Mouse (Mus musculus): ENCODE data around the gene Camk1g. TPM values are rescaled to one million over a fixed set of nuclear protein-coding genes. Genes with fewer than 3 reads are reported as not detected.

Gene Camk1g
- 15.0 and 17.4 TPM in 2 replicates for polyA plus RNA-seq (2014; fragmentation: Nextera tagmentation; extraction: Ambion mirVana)

- DNase-seq (ENCODE audit: low spot score) (peak; percentile 65), ATAC-seq (replicated peaks; ENCODE audit: low FRiP score) (peak; percentile 90)
- 0% methylated on average over 2 of the region's 2 CpGs for WGBS
- no peaks in the 10 kb centered on the region for H3K27me3 ChIP-seq (ENCODE audit: control insufficient read depth, insufficient read depth, low read length)
- no peak within 1 kb of the TSS for H3K27ac ChIP-seq (ENCODE audit: low read depth, low read length)
- H3K9me3 ChIP-seq (ENCODE audit: control insufficient read depth, low read length) = no peaks in the 10 kb centered on the region
- H3K4me3 ChIP-seq (ENCODE audit: low read depth, low read length) = peak within 1 kb of the TSS; percentile 28
- peaks cover 7% of the 10 kb centered on the region; the same call in 1 of the 2 replicates for H3K4me1 ChIP-seq (replicated peaks; ENCODE audit: control insufficient read depth, insufficient read depth, low read length)
- no peaks in the 10 kb centered on the region for H3K36me3 ChIP-seq (ENCODE audit: control insufficient read depth, insufficient read depth, low read length)
- peak within 1 kb of the TSS; percentile 62 for H3K4me2 ChIP-seq (ENCODE audit: low read depth, low read length, severe bottlenecking)
- peak within 1 kb of the TSS; percentile 59 for H3K9ac ChIP-seq (ENCODE audit: low read length)
Observed at GRCm38 (mm10) chr1:193370096-193370495, at the start of gene Camk1g. Gene Camk1g (minus strand): TSS chr1:193370298.

- H3K9me3 ChIP-seq (ENCODE audit: control insufficient read depth, low read length) = no peaks in the 10 kb centered on the region
- ATAC-seq (replicated peaks; ENCODE audit: low FRiP score) (no peak), DNase-seq (ENCODE audit: low spot score) (no peak)
- H3K4me3 ChIP-seq (ENCODE audit: low read depth, low read length) = no peak overlapping the region
- WGBS = 23% methylated on average over 2 of the region's 2 CpGs
- H3K4me2 ChIP-seq (ENCODE audit: low read depth, low read length, severe bottlenecking) = no peak overlapping the region
- no peaks in the 10 kb centered on the region for H3K4me1 ChIP-seq (replicated peaks; ENCODE audit: control insufficient read depth, insufficient read depth, low read length)
- no peak overlapping the region for H3K9ac ChIP-seq (ENCODE audit: low read length)
- H3K27me3 ChIP-seq (ENCODE audit: control insufficient read depth, insufficient read depth, low read length) = 0 out of 2 replicates have a peak, but pooled peaks cover 2% of the 10 kb centered on the region
- no peak overlapping the region for H3K27ac ChIP-seq (ENCODE audit: low read depth, low read length)
- H3K36me3 ChIP-seq (ENCODE audit: control insufficient read depth, insufficient read depth, low read length) = no peaks in the 10 kb centered on the region
Observed at GRCm38 (mm10) chr1:193419168-193419567, 49.1 kb upstream of the Camk1g start.

- no peak overlapping the region for H3K4me3 ChIP-seq (ENCODE audit: low read depth, low read length)
- no peak for ATAC-seq (replicated peaks; ENCODE audit: low FRiP score)
- no peaks in the 10 kb centered on the region for H3K4me1 ChIP-seq (replicated peaks; ENCODE audit: control insufficient read depth, insufficient read depth, low read length)
- no peak overlapping the region for H3K9ac ChIP-seq (ENCODE audit: low read length)
- DNase-seq (ENCODE audit: low spot score) = no peak
- H3K27me3 ChIP-seq (ENCODE audit: control insufficient read depth, insufficient read depth, low read length) = no peaks in the 10 kb centered on the region
- H3K9me3 ChIP-seq (ENCODE audit: control insufficient read depth, low read length) = no peaks in the 10 kb centered on the region
- no peak overlapping the region for H3K4me2 ChIP-seq (ENCODE audit: low read depth, low read length, severe bottlenecking)
- no peak overlapping the region for H3K27ac ChIP-seq (ENCODE audit: low read depth, low read length)
- no peaks in the 10 kb centered on the region for H3K36me3 ChIP-seq (ENCODE audit: control insufficient read depth, insufficient read depth, low read length)
- 84% methylated on average over 5 of the region's 5 CpGs for WGBS
Observed at GRCm38 (mm10) chr1:193418656-193419055, 48.6 kb upstream of the Camk1g start.

DNA sequence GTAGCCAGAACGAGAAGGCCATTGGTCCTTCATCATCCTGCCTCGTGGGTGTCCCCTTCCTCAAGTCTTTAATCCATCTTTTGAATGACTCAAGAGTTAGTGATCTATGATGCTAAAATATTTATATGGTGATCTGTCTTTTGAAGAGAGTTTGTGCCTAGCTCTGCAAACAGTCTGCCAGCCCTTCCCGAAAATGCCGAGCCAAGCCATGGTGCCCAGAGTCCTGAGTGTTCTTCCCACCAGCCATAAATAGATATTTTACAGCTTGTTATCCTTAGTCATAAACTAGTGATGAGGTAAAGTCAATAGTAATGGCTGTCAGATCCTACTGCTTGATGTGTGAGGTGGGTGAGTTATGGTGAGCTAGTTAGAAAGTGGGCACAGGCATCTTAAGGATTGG lies 44.0 kb upstream of the Camk1g start:
- no peaks in the 10 kb centered on the region for H3K9me3 ChIP-seq (ENCODE audit: control insufficient read depth, low read length)
- H3K9ac ChIP-seq (ENCODE audit: low read length) = no peak overlapping the region
- H3K4me3 ChIP-seq (ENCODE audit: low read depth, low read length) = no peak overlapping the region
- H3K27me3 ChIP-seq (ENCODE audit: control insufficient read depth, insufficient read depth, low read length) = no peaks in the 10 kb centered on the region
- no peak overlapping the region for H3K27ac ChIP-seq (ENCODE audit: low read depth, low read length)
- DNase-seq (ENCODE audit: low spot score) (no peak), ATAC-seq (replicated peaks; ENCODE audit: low FRiP score) (no peak)
- H3K4me2 ChIP-seq (ENCODE audit: low read depth, low read length, severe bottlenecking) = no peak overlapping the region
- no peaks in the 10 kb centered on the region for H3K36me3 ChIP-seq (ENCODE audit: control insufficient read depth, insufficient read depth, low read length)
- 90% methylated on average over 4 of the region's 4 CpGs for WGBS
- H3K4me1 ChIP-seq (replicated peaks; ENCODE audit: control insufficient read depth, insufficient read depth, low read length) = no peaks in the 10 kb centered on the region

DNA sequence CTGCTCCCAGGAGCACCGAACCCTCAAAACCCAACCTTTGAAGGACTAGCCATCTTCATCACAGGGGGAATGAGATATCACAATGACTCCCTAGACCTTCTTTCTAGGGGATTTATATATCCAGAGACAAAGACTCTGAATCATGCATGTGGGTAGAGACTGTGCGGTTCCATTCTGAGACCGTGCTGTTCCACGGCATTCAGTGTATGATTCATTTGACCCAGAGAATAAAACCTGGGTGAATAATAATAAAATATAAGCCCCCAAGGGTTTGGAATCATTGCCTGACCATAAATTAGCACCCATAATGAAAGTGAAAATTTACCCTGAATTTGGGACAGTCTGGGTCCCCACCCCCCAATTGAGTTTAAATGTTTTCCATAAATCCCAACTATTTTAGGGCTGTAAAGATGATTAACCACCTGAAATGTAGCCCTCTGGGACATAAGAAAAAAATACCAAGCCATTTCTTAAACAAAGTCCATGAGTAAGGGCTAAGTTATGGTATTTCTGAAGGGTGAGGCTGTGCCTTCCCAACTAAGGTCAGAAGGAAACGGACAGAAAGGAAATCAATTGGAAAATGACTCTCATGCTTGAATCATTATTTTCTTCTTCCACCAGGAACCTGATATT lies 43.4 kb upstream of the Camk1g start:
- no peaks in the 10 kb centered on the region for H3K36me3 ChIP-seq (ENCODE audit: control insufficient read depth, insufficient read depth, low read length)
- WGBS = 92% methylated on average over 5 of the region's 5 CpGs
- no peaks in the 10 kb centered on the region for H3K9me3 ChIP-seq (ENCODE audit: control insufficient read depth, low read length)
- H3K9ac ChIP-seq (ENCODE audit: low read length) = no peak overlapping the region
- H3K4me2 ChIP-seq (ENCODE audit: low read depth, low read length, severe bottlenecking) = no peak overlapping the region
- DNase-seq (ENCODE audit: low spot score) (no peak), ATAC-seq (replicated peaks; ENCODE audit: low FRiP score) (no peak)
- no peaks in the 10 kb centered on the region for H3K27me3 ChIP-seq (ENCODE audit: control insufficient read depth, insufficient read depth, low read length)
- H3K27ac ChIP-seq (ENCODE audit: low read depth, low read length) = no peak overlapping the region
- no peak overlapping the region for H3K4me3 ChIP-seq (ENCODE audit: low read depth, low read length)
- no peaks in the 10 kb centered on the region for H3K4me1 ChIP-seq (replicated peaks; ENCODE audit: control insufficient read depth, insufficient read depth, low read length)

DNA sequence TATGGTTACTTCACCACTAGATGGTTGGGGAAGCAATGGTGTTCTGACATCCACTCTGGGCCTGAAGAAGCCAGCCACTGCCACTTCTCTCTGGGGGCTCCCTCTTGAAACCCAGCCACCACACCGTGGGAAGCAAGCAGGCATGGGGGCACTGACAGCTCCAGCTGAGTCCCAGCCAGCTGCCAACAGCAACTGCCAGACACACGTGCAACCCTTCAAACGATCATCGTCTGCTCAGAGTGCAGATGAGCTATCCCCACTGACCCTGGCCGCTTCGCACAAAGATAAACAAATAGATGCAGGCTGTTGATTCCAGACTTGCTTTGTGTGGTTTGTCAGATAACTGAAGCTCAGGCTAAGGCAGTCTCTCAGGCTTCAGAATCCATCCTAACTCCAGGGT lies 37.4 kb upstream of the Camk1g start:
- DNase-seq (ENCODE audit: low spot score) (no peak), ATAC-seq (replicated peaks; ENCODE audit: low FRiP score) (no peak)
- Histone ChIP-seq H3K9ac (ENCODE audit: low read length) (no peak overlapping the region), H3K4me1 (replicated peaks; ENCODE audit: control insufficient read depth, insufficient read depth, low read length) (no peaks in the 10 kb centered on the region), H3K27ac (ENCODE audit: low read depth, low read length) (no peak overlapping the region), H3K4me2 (ENCODE audit: low read depth, low read length, severe bottlenecking) (no peak overlapping the region), H3K9me3 (ENCODE audit: control insufficient read depth, low read length) (no peaks in the 10 kb centered on the region), H3K27me3 (ENCODE audit: control insufficient read depth, insufficient read depth, low read length) (no peaks in the 10 kb centered on the region), H3K36me3 (ENCODE audit: control insufficient read depth, insufficient read depth, low read length) (no peaks in the 10 kb centered on the region), H3K4me3 (ENCODE audit: low read depth, low read length) (no peak overlapping the region)
- 79% methylated on average over 6 of the region's 6 CpGs for WGBS

DNA sequence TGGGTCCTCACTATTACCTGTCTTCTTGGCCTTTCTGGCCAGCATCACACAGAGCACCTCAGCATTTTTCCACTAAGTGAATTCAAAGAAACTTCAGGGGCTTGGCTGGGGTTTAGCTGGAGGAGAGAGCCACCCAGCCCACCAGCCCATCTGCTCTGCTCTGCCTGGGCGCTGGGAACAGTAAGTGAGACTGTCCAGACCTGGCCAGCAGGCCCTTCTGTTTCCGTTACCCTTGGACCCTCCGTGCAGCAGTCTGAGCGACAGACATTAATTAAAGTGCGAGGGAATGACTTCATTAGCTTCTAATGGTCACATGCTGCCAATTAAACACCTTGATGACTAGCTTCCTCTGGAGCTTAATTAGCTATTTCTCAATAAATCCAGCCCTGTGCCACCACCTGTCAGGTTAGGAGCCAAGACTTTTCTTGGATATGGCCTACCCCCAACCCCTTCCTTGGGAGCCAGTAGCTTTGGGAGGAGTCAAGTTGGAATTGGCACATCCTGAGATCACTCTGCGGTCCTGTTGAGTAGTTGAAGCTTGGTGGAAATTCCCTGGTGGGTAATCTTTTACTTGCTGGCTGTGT lies 36.1 kb upstream of the Camk1g start:
- Histone ChIP-seq H3K27me3 (ENCODE audit: control insufficient read depth, insufficient read depth, low read length) (no peaks in the 10 kb centered on the region), H3K9ac (ENCODE audit: low read length) (no peak overlapping the region), H3K9me3 (ENCODE audit: control insufficient read depth, low read length) (no peaks in the 10 kb centered on the region), H3K36me3 (ENCODE audit: control insufficient read depth, insufficient read depth, low read length) (no peaks in the 10 kb centered on the region), H3K4me1 (replicated peaks; ENCODE audit: control insufficient read depth, insufficient read depth, low read length) (no peaks in the 10 kb centered on the region), H3K27ac (ENCODE audit: low read depth, low read length) (no peak overlapping the region), H3K4me2 (ENCODE audit: low read depth, low read length, severe bottlenecking) (no peak overlapping the region), H3K4me3 (ENCODE audit: low read depth, low read length) (no peak overlapping the region)
- DNase-seq (ENCODE audit: low spot score) (no peak), ATAC-seq (replicated peaks; ENCODE audit: low FRiP score) (peak; percentile 72)
- 59% methylated on average over 6 of the region's 6 CpGs for WGBS

DNA sequence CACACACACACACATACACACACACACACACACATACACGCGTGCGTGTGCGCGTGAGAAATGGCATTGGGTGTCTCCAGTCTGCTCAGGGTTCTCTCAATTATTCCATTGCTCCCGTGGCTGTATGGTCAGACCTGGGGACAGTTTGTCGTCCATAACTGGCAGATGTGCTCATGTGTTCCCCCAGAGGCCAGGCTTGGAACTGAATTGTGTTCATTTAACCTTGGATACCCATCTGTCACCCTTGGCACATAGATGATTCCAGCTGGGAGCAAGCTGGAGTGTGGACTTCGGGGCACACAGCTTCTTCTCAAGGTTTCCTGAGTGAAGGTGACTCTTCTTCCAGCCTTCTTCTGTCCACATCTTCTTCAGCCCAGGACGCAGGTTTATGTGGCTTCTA lies 31.6 kb upstream of the Camk1g start:
- no peaks in the 10 kb centered on the region for H3K36me3 ChIP-seq (ENCODE audit: control insufficient read depth, insufficient read depth, low read length)
- WGBS = 82% methylated on average over 9 of the region's 9 CpGs
- no peak for ATAC-seq (replicated peaks; ENCODE audit: low FRiP score)

DNA sequence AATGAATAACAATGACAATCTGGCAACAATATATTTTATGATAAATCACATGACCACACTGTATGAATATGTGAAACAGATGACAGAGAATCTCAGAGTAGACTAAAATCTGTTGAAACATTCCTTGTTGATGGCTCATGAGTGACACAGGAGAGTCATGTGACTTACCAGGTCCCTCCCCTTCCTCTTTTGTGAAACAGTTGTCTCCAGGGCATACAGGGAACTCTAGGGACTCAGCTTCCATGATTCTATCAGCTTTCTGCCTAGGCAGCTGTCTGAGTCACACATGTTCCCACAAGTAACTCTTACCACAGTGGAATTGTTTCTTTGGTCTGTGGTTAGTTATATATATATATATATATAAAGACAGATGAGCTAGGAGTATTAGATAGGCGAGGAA lies 30.2 kb upstream of the Camk1g start:
- 93% methylated on average over 1 of the region's 1 CpGs for WGBS
- H3K9me3 ChIP-seq (ENCODE audit: control insufficient read depth, low read length) = no peaks in the 10 kb centered on the region
- H3K4me1 ChIP-seq (replicated peaks; ENCODE audit: control insufficient read depth, insufficient read depth, low read length) = no peaks in the 10 kb centered on the region
- ATAC-seq (replicated peaks; ENCODE audit: low FRiP score) (no peak), DNase-seq (ENCODE audit: low spot score) (no peak)
- no peak overlapping the region for H3K4me2 ChIP-seq (ENCODE audit: low read depth, low read length, severe bottlenecking)
- H3K36me3 ChIP-seq (ENCODE audit: control insufficient read depth, insufficient read depth, low read length) = no peaks in the 10 kb centered on the region
- no peak overlapping the region for H3K4me3 ChIP-seq (ENCODE audit: low read depth, low read length)
- H3K9ac ChIP-seq (ENCODE audit: low read length) = no peak overlapping the region
- H3K27ac ChIP-seq (ENCODE audit: low read depth, low read length) = no peak overlapping the region
- H3K27me3 ChIP-seq (ENCODE audit: control insufficient read depth, insufficient read depth, low read length) = no peaks in the 10 kb centered on the region

More for the DNA sequence above, 31.6 kb upstream of the Camk1g start:
- Histone ChIP-seq H3K4me2 (ENCODE audit: low read depth, low read length, severe bottlenecking) (no peak overlapping the region), H3K27me3 (ENCODE audit: control insufficient read depth, insufficient read depth, low read length) (no peaks in the 10 kb centered on the region), H3K9me3 (ENCODE audit: control insufficient read depth, low read length) (no peaks in the 10 kb centered on the region), H3K9ac (ENCODE audit: low read length) (no peak overlapping the region), H3K27ac (ENCODE audit: low read depth, low read length) (no peak overlapping the region), H3K4me3 (ENCODE audit: low read depth, low read length) (no peak overlapping the region), H3K4me1 (replicated peaks; ENCODE audit: control insufficient read depth, insufficient read depth, low read length) (no peaks in the 10 kb centered on the region)
- DNase-seq (ENCODE audit: low spot score) = no peak

Measured in forebrain, embryonic 11.5 days (tissue).